Mouse (Mus musculus) hindbrain, embryonic 14.5 days (tissue): ENCODE measurements around the gene Mms19. TPM values are rescaled to one million over a fixed set of nuclear protein-coding genes. Genes with fewer than 3 reads are reported as not detected.

ENCODE experiments used
- ATAC-seq: fragments of 200-750 bp; cut with Nextera tagmentation; 2 replicates; pipeline ENCODE4 v1.8.0; 2017; ENCODE audit warnings: moderate number of reproducible peaks, mild to moderate bottlenecking, moderate TSS enrichment, moderate library complexity; ENCODE audit not compliant: low FRiP score
- DNase-seq: peaks from one replicate; pipeline ENCODE4 v3.0.0-alpha.2; 2015; ENCODE audit warnings: low spot score
- H3K27ac ChIP-seq: fragments of 300-500 bp; sonication (generic); 2 replicates; pipeline ENCODE4 v1.5.1; 2014; ENCODE audit warnings: mild to moderate bottlenecking, moderate library complexity
- H3K27me3 ChIP-seq: fragments of 300-500 bp; sonication (generic); 2 replicates; pipeline ENCODE4 v1.6.1; 2014; ENCODE audit warnings: mild to moderate bottlenecking, low read length, mixed read lengths; ENCODE audit not compliant: control insufficient read depth, insufficient read depth
- H3K36me3 ChIP-seq: fragments of 300-500 bp; sonication (generic); replicated peaks from 2 replicates; pipeline ENCODE4 v1.6.1; 2014; ENCODE audit not compliant: control insufficient read depth, insufficient read depth
- H3K4me1 ChIP-seq: fragments of 300-500 bp; sonication (generic); replicated peaks from 2 replicates; pipeline ENCODE4 v1.6.1; 2014; ENCODE audit warnings: antibody characterized with exemption, low read length, mixed read lengths; ENCODE audit not compliant: control insufficient read depth, insufficient read depth
- H3K4me2 ChIP-seq: fragments of 300-500 bp; sonication (generic); replicated peaks from 2 replicates; pipeline ENCODE4 v1.6.1; 2014; ENCODE audit warnings: mild to moderate bottlenecking, moderate library complexity
- H3K4me3 ChIP-seq: fragments of 300-500 bp; sonication (generic); replicated peaks from 2 replicates; pipeline ENCODE4 v1.5.1; 2014; ENCODE audit warnings: mild to moderate bottlenecking, low read length
- H3K9ac ChIP-seq: fragments of 300-500 bp; sonication (generic); 2 replicates; pipeline ENCODE4 v1.6.1; 2014
- H3K9me3 ChIP-seq: fragments of 300-500 bp; sonication (generic); 2 replicates; pipeline ENCODE4 v1.6.1; 2016; ENCODE audit warnings: low read length; ENCODE audit not compliant: control insufficient read depth
- WGBS: fragments of 180-500 bp; shearing (Covaris S2); extraction: QIAGEN DNeasy Blood & Tissue Kit; methylation state at CpG from one replicate; pipeline ENCODE4 v1.1.7; 2014; 5-methylcytosine and 5-hydroxymethylcytosine counted together
- polyA plus RNA-seq: library from polyadenylated mRNA; unstranded; fragments of >200 nt; fragmentation: Nextera tagmentation; extraction: Ambion mirVana; gene quantifications from 2 replicates; pipeline ENCODE4 v1.2.1, GENCODE M21; 2014

Gene Mms19
- polyA plus RNA-seq, 1 experiment from 2014 or later = 31.6 TPM

DNA sequence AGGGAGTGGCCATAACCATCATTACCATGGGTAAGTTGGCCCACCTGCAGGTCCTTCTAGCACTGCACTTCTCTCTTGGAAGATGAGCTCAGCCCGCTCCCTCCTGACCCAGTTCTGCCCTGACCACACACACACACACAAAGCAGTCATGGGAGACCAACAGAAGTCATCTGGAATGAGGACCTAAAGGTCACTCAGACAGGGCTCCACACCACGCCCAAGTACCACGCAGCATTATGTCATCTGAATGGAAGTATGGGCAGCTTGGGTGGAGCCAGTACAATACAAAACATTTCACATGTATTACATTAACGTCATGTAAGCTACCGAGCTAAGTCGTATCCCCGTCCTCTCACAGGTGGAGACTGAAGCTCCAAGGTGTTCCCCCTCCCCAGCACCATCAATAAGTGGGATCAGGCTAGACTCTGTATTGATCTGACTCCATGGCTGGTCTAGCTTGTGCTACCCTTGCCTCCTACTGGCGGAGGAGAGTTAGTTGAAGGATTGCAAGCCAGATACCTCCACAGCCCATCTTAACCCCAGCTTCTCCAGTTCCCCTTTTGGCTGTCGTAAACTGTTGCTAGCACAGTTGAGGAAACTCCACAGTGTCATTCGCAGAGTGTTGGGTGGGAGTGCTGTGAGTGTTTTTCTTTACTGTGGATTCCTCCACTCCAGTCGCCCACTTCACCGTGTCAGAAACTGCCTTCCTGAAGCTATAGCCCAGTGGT, 20.5 kb upstream of the Mms19 start:
- no peaks in the 10 kb centered on the region for H3K36me3 ChIP-seq
- no peak overlapping the region for H3K27ac ChIP-seq
- no peaks in the 10 kb centered on the region for H3K27me3 ChIP-seq
- H3K9me3 ChIP-seq = no peaks in the 10 kb centered on the region
- 91% methylated on average over 12 of the region's 12 CpGs for WGBS
- DNase-seq = no peak
- no peak overlapping the region for H3K4me3 ChIP-seq
- no peak overlapping the region for H3K4me2 ChIP-seq
- no peaks in the 10 kb centered on the region for H3K4me1 ChIP-seq
- no peak for ATAC-seq
- no peak overlapping the region for H3K9ac ChIP-seq

DNA sequence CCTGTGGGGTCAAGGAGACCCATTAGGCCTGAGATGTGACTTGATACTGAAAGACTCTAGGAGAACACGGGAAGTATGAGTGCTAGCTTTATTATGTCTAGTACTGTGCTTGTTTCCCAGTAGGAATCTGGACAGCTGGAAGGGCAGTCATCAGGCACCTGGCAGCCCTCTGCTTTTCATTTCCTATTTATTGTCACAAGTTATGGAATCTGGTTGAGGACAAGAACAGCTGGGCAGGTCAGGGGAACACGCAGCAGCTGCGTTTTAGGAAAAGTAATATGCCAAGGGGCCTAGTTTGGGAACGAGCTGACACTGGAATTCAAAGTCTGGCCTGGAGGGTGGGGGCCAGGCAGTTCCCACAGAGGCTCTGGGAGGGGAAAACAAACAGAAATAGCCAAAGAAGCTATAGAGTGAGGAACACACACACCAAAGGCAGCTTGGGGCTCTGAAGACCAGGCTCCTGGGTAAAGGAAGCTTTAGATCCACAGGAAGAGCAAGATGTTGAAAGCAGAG, 19.5 kb upstream of the Mms19 start:
- no peaks in the 10 kb centered on the region for H3K36me3 ChIP-seq
- H3K9me3 ChIP-seq = no peaks in the 10 kb centered on the region
- DNase-seq (no peak), ATAC-seq (no peak)
- 64% methylated on average over 4 of the region's 4 CpGs for WGBS
- H3K4me2 ChIP-seq = no peak overlapping the region
- H3K9ac ChIP-seq = no peak overlapping the region
- H3K4me1 ChIP-seq = no peaks in the 10 kb centered on the region
- H3K4me3 ChIP-seq = no peak overlapping the region
- H3K27ac ChIP-seq = no peak overlapping the region; the same call in 1 of the 2 replicates
- H3K27me3 ChIP-seq = no peaks in the 10 kb centered on the region

DNA sequence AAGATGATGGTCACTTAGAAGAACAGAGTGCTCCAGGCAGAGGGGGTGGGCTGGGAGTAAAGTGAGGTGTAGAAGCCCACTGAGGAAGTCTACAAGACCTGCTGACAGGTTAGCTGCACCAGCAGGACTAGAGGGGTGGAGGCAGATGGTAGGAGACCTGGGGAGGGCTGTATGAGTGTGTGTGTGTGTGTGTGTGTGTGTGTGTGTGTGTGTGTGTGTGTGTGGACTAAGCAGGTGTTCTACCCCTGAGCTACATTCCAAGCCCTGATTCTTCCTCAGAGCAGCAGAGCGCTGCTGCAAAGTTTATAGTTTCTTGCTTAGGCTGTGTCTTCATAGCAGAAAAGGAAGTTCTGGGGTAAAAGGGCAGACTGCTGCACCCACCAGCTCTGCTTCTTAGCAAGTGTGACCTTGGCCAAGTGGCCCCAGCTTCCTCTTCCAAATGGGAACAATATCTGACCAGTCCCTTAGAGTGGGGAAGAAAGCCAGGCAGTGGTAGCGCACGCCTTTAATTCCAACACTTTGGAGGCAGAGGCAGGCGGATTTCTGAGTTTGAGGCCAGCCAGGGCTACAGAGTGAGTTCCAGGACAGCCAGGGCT, 18.8 kb upstream of the Mms19 start:
- no peaks in the 10 kb centered on the region for H3K4me1 ChIP-seq
- no peak overlapping the region; the same call in 1 of the 2 replicates for H3K27ac ChIP-seq
- H3K4me2 ChIP-seq = no peak overlapping the region
- DNase-seq (no peak), ATAC-seq (no peak)
- no peak overlapping the region for H3K4me3 ChIP-seq
- H3K9me3 ChIP-seq = no peaks in the 10 kb centered on the region
- H3K36me3 ChIP-seq = no peaks in the 10 kb centered on the region
- H3K27me3 ChIP-seq = no peaks in the 10 kb centered on the region
- WGBS = 90% methylated on average over 4 of the region's 4 CpGs
- no peak overlapping the region for H3K9ac ChIP-seq

DNA sequence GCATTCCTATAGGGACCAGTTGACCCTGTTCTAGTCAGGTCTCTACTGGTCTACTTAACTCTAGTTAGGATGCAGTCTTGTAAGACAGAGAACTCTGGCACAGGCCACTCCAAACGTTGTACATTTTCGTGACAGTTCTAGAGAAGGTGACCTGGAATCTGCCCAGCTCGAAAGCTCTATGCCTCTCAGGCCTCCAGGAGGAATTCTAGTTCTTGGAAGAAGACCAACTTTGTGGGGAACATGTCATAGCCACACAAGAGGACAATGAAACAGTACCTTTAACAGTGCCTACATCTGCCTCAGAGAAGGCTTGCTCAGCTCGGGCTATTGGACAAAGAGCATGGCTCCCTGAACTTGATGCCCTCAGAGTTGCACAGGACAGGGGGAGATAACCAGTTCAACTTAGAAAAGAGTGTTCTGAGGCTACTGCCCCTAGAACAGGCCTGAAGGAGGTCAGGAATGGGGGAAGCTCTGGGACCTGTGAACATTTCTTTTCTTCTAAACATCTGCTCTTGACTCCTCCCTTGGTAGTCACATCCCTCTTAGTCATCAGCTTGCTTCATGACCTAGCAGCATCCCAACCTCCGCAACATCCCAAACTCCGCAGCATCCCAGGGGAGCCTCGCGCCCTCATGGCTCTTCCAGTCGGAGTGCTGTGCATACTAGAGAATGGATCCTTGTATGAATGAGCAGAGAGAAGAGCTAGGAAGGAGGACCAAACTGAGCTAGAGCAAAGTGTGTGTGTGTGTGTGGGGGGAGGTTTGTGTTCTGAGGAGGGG, 18.0 kb upstream of the Mms19 start:
- WGBS = 85% methylated on average over 9 of the region's 9 CpGs
- DNase-seq = no peak
- no peak overlapping the region for H3K4me3 ChIP-seq

DNA sequence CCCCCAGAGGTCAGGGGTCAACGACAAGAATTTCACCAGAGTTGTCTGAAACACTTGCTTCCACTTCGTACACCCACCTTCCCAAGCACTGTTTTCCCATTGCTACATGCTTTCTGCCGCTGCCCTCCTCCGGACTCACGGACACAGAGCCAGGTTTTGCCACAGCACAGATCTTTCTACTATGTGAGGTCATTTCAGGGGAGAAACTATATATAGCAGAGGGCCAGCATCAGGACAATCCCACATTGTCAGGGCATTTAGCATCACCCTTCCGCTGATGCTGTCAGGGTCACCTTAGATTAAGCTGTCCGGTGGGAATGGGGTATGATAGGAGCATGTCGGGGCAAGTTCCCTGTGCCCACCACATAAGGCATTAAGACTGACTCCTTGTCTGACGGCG, 16.1 kb upstream of the Mms19 start:
- Histone ChIP-seq H3K27ac (no peak overlapping the region), H3K4me2 (no peak overlapping the region), H3K27me3 (no peaks in the 10 kb centered on the region), H3K9ac (no peak overlapping the region), H3K36me3 (no peaks in the 10 kb centered on the region), H3K4me1 (no peaks in the 10 kb centered on the region), H3K9me3 (no peaks in the 10 kb centered on the region), H3K4me3 (no peak overlapping the region)
- ATAC-seq (no peak), DNase-seq (no peak)
- WGBS = 91% methylated on average over 10 of the region's 10 CpGs

More for the DNA sequence above, 18.0 kb upstream of the Mms19 start:
- Histone ChIP-seq H3K36me3 (no peaks in the 10 kb centered on the region), H3K4me1 (no peaks in the 10 kb centered on the region), H3K9me3 (no peaks in the 10 kb centered on the region), H3K27ac (no peak overlapping the region), H3K4me2 (no peak overlapping the region), H3K27me3 (no peaks in the 10 kb centered on the region), H3K9ac (no peak overlapping the region)
- no peak for ATAC-seq

DNA sequence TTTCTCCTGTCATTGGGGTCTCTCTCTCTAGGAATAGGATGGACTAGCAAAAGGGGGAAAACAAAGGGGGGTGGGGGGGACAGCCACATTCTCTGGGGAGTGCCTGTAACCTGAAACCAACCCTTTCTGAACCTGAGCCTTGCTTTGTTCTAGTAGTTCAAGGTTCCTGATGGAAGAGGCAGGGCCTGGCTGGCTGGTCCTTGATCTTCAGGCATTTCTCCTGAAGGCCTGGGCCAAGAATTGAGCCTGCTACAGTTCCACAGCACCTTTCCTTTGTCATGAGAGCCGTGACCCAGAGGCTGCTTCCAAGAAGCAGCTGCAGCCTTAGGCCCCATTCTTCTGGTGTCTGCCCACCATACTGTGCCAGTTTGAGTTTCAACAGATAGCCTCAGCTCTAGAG, 14.5 kb upstream of the Mms19 start:
- no peak overlapping the region for H3K27ac ChIP-seq
- DNase-seq (no peak), ATAC-seq (no peak)
- WGBS = 32% methylated on average over 1 of the region's 1 CpGs
- H3K9me3 ChIP-seq = no peaks in the 10 kb centered on the region
- H3K4me3 ChIP-seq = no peak overlapping the region
- H3K27me3 ChIP-seq = no peaks in the 10 kb centered on the region
- no peak overlapping the region for H3K9ac ChIP-seq
- no peaks in the 10 kb centered on the region for H3K36me3 ChIP-seq
- H3K4me1 ChIP-seq = no peaks in the 10 kb centered on the region
- H3K4me2 ChIP-seq = no peak overlapping the region

DNA sequence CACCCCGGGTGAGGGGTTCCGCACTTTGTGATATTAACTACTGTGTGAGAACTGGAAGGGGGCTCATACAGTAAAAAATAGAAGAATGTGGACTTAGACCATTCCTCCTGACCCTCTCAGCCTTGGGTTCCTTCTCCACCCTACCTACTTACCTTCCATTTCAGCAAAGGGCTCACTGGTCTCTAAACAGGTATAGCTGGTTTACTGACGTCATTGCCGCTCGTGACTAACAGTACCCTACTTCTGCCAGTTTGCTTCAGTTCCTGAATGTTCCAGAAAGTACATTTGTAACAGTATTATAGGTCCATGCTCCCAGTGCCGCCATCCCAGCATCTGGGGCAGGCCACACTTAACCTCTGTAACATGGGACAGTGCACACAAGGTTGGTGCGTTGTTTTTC, 13.1 kb upstream of the Mms19 start:
- Histone ChIP-seq H3K4me2 (no peak overlapping the region), H3K27me3 (no peaks in the 10 kb centered on the region), H3K4me3 (no peak overlapping the region), H3K36me3 (no peaks in the 10 kb centered on the region), H3K9ac (no peak overlapping the region), H3K27ac (no peak overlapping the region), H3K9me3 (no peaks in the 10 kb centered on the region), H3K4me1 (no peaks in the 10 kb centered on the region)
- 94% methylated on average over 7 of the region's 7 CpGs for WGBS
- DNase-seq (no peak), ATAC-seq (no peak)

DNA sequence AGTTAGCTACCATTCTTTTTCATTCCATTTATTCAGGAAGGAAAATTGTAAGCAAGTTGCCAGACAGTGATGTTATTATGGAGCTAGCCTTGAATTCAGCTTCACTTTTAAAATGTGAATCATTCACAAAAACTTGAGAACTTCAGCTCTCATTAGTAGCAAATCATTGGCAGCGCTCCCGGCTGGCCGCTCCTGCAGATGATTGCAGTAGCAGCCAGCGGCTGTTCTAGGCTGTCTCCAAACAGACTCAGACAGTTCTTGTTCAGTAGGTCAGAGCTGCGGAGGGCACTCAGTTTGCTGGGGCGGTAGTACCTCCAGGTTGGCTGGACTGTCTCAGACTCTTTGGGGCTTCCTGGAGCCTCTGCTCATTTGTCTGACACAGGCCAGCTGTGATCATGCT, 12.5 kb upstream of the Mms19 start:
- no peaks in the 10 kb centered on the region for H3K9me3 ChIP-seq
- no peak overlapping the region for H3K4me2 ChIP-seq
- H3K27ac ChIP-seq = no peak overlapping the region
- no peak overlapping the region for H3K4me3 ChIP-seq
- H3K36me3 ChIP-seq = no peaks in the 10 kb centered on the region
- no peaks in the 10 kb centered on the region for H3K27me3 ChIP-seq
- H3K4me1 ChIP-seq = no peaks in the 10 kb centered on the region
- DNase-seq (no peak), ATAC-seq (no peak)
- WGBS = 81% methylated on average over 6 of the region's 6 CpGs
- no peak overlapping the region for H3K9ac ChIP-seq

DNA sequence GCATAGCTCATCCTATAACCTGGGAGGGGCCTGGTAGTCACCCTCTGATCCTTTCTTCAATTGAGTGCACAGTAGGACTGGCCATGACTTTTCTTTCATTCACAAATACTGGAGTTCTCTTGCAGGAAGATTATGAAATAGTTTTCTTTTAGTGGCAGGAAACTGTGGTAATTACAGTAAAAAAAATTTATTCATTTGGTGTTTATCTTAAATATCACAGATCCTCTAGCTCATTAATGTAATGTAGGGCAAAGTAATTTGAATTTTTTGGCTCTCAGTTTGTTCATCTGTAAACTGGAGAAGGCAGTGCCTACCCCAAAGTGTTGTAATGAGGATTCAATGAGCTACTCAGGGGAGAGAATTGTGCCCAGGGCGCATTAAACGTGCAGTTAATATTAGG, 12.0 kb upstream of the Mms19 start:
- no peaks in the 10 kb centered on the region for H3K9me3 ChIP-seq
- H3K4me3 ChIP-seq = no peak overlapping the region
- H3K36me3 ChIP-seq = no peaks in the 10 kb centered on the region
- H3K4me2 ChIP-seq = no peak overlapping the region
- DNase-seq (no peak), ATAC-seq (no peak)
- no peak overlapping the region for H3K27ac ChIP-seq
- WGBS = 83% methylated on average over 2 of the region's 2 CpGs
- H3K4me1 ChIP-seq = no peaks in the 10 kb centered on the region
- no peak overlapping the region for H3K9ac ChIP-seq
- H3K27me3 ChIP-seq = no peaks in the 10 kb centered on the region
